Mouse (Mus musculus) forebrain, embryonic 10.5 days (tissue): ENCODE data around the gene Sspn. TPM values are rescaled to one million over a fixed set of nuclear protein-coding genes. Genes with fewer than 3 reads are reported as not detected.

ENCODE experiments used
- DNase-seq: peaks from one replicate; pipeline ENCODE4 v3.0.0-alpha.2; 2017; ENCODE audit warnings: low spot score; ENCODE audit errors: extremely low spot score
- H3K27ac ChIP-seq: fragments of 300-500 bp; sonication (generic); 2 replicates; pipeline ENCODE4 v1.5.1; 2016; ENCODE audit warnings: mild to moderate bottlenecking
- H3K27me3 ChIP-seq: fragments of 300-500 bp; sonication (generic); 2 replicates; pipeline ENCODE4 v1.6.1; 2016; ENCODE audit warnings: mild to moderate bottlenecking; ENCODE audit not compliant: poor library complexity, severe bottlenecking
- H3K36me3 ChIP-seq: fragments of 300-500 bp; sonication (generic); replicated peaks from 2 replicates; pipeline ENCODE4 v1.6.1; 2016; ENCODE audit warnings: mild to moderate bottlenecking, moderate library complexity
- H3K4me1 ChIP-seq: fragments of 300-500 bp; sonication (generic); 2 replicates; pipeline ENCODE4 v1.6.1; 2016
- H3K4me3 ChIP-seq: fragments of 300-500 bp; sonication (generic); 2 replicates; pipeline ENCODE4 v1.5.1; 2016; ENCODE audit warnings: mild to moderate bottlenecking, moderate library complexity
- H3K9me3 ChIP-seq: fragments of 300-500 bp; sonication (generic); 2 replicates; pipeline ENCODE4 v1.6.1; 2016; ENCODE audit warnings: mild to moderate bottlenecking, moderate library complexity
- whole genome bisulfite sequencing: fragments of 180-500 bp; shearing (Covaris S2); methylation state at CpG from one replicate; pipeline ENCODE4 v1.1.7; 2016; 5-methylcytosine and 5-hydroxymethylcytosine counted together
- polyA plus RNA-seq: library from polyadenylated mRNA; unstranded; fragments of >200 nt; fragmentation: Nextera tagmentation; extraction: Ambion mirVana; gene quantifications from 2 replicates; pipeline ENCODE4 v1.2.1, GENCODE M21; 2016

Gene Sspn
- 1.4 and 1.8 TPM in 2 replicates for polyA plus RNA-seq

DNA sequence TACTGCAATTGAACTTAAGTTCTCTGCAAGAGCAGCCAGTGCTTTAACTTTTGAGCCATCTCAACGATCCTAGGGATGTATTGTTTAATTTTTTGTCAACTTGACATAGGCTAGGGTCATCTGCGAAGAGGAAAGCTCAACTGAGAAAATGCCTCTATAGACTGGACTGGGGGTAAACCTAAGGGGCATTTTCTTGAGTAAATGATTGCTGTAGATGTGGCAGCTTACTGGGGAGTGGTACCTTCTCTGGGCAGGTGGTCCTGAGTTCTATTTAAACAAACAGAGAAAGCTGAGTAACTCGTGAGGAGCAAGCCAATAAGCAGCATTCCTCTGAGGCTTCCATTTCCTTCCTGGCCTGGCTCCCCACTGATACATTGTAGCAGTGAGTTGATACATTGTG lies at the start of gene Sspn:
Sspn (plus strand) TSS at position 301 of the 400 bp plus-strand sequence.
- no peak within 1 kb of the TSS for H3K27ac ChIP-seq
- no peaks in the 10 kb centered on the region for H3K9me3 ChIP-seq
- peaks cover 23% of the 10 kb centered on the region for H3K4me1 ChIP-seq
- H3K27me3 ChIP-seq, result no peaks in the 10 kb centered on the region
- no peak within 1 kb of the TSS for H3K4me3 ChIP-seq
- no peak for DNase-seq
- WGBS, result 72% methylated on average over 3 of the region's 3 CpGs
- no peaks in the 10 kb centered on the region for H3K36me3 ChIP-seq

DNA sequence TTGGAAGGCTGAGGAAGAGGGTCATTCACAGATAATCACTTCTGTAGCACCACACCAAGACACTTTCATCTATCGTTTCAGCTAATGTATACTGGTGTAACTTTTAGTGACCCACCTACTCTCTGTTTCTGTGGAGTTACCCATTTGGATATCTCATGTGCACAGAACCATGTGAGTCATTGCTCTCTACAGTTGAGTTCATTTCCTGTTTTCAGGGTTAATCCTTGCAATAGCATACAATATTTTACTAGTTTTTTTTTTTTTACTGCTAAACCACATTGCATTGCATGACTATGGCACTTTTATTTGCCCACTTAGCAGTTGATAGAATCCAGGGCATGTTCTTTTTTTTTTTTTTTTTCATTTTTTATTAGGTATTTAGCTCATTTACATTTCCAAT lies 48.4 kb upstream of the Sspn start:
- 97% methylated on average over 1 of the region's 1 CpGs for WGBS
- no peak for DNase-seq
- H3K4me1 ChIP-seq, result no peaks in the 10 kb centered on the region

GRCm38 (mm10) chr6:145883668-145884067 lies 47.8 kb upstream of the Sspn start:
- H3K9me3 ChIP-seq, result no peaks in the 10 kb centered on the region
- no peak overlapping the region for H3K4me3 ChIP-seq
- no peaks in the 10 kb centered on the region for H3K27me3 ChIP-seq
- no peak overlapping the region for H3K27ac ChIP-seq
- DNase-seq, result no peak
- H3K36me3 ChIP-seq, result no peaks in the 10 kb centered on the region
- 92% methylated on average over 4 of the region's 4 CpGs for WGBS
- H3K4me1 ChIP-seq, result no peaks in the 10 kb centered on the region

More for the DNA sequence above, 48.4 kb upstream of the Sspn start:
- Histone ChIP-seq H3K27ac (no peak overlapping the region), H3K4me3 (no peak overlapping the region), H3K9me3 (no peaks in the 10 kb centered on the region), H3K36me3 (no peaks in the 10 kb centered on the region), H3K27me3 (no peaks in the 10 kb centered on the region)

DNA sequence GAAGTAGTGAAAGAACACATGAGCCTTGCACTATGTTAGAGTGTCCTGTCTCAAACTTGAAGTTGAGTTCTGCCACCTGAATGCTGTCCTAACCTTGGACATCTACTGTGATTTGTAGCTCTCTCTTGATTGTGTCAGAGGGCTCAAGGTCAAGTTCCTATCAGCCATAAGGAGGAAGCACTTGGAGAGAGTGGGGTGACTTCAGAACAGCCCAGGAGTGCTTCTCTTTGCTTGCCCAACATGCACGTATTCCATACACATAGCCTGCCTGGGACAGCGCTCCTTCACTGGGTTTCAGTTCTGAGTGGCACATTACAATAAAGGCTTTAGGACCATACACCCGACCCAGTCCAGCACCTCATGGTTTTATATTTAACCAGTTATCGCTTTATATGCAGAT lies 46.4 kb upstream of the Sspn start:
- Histone ChIP-seq H3K36me3 (no peaks in the 10 kb centered on the region), H3K4me3 (no peak overlapping the region), H3K27ac (no peak overlapping the region), H3K9me3 (no peaks in the 10 kb centered on the region), H3K4me1 (no peaks in the 10 kb centered on the region), H3K27me3 (no peaks in the 10 kb centered on the region)
- no peak for DNase-seq
- 91% methylated on average over 4 of the region's 4 CpGs for WGBS

DNA sequence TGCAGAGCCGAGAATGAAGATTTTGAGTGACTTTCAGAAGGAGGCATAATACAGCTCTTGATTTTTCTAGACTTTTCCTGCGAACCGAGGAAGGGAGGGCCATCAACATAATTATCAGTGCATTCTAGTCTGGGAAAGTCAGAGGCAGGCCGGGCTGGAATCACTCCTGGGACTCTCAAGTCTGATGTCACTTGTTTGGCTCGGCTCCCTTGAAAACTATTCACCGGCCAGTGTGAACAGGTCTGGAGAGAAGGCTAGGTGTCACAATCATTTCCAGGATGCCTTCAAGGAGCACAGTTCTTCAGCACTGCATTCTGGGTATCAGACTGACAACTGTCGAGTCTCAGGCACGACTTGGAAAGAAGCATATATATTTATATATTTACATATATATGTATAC lies 45.2 kb upstream of the Sspn start:
- no peaks in the 10 kb centered on the region for H3K27me3 ChIP-seq
- no peak overlapping the region for H3K4me3 ChIP-seq
- H3K9me3 ChIP-seq, result no peaks in the 10 kb centered on the region
- H3K27ac ChIP-seq, result no peak overlapping the region
- no peak for DNase-seq
- WGBS, result 88% methylated on average over 8 of the region's 8 CpGs
- H3K4me1 ChIP-seq, result no peaks in the 10 kb centered on the region
- no peaks in the 10 kb centered on the region for H3K36me3 ChIP-seq

- Histone ChIP-seq H3K4me3 (no peak overlapping the region), H3K36me3 (no peaks in the 10 kb centered on the region), H3K27ac (no peak overlapping the region), H3K27me3 (no peaks in the 10 kb centered on the region), H3K4me1 (no peaks in the 10 kb centered on the region), H3K9me3 (no peaks in the 10 kb centered on the region)
- WGBS, result 82% methylated on average over 6 of the region's 6 CpGs
- no peak for DNase-seq
Observed at GRCm38 (mm10) chr6:145887719-145888118, 43.7 kb upstream of the Sspn start.

- 92% methylated on average over 11 of the region's 11 CpGs for WGBS
- Histone ChIP-seq H3K27ac (no peak overlapping the region), H3K4me1 (0 out of 2 replicates have a peak, but pooled peaks cover 6% of the 10 kb centered on the region), H3K36me3 (no peaks in the 10 kb centered on the region), H3K4me3 (no peak overlapping the region), H3K27me3 (no peaks in the 10 kb centered on the region), H3K9me3 (no peaks in the 10 kb centered on the region)
- DNase-seq, result no peak
Observed at GRCm38 (mm10) chr6:145891951-145892350, 39.5 kb upstream of the Sspn start.

DNA sequence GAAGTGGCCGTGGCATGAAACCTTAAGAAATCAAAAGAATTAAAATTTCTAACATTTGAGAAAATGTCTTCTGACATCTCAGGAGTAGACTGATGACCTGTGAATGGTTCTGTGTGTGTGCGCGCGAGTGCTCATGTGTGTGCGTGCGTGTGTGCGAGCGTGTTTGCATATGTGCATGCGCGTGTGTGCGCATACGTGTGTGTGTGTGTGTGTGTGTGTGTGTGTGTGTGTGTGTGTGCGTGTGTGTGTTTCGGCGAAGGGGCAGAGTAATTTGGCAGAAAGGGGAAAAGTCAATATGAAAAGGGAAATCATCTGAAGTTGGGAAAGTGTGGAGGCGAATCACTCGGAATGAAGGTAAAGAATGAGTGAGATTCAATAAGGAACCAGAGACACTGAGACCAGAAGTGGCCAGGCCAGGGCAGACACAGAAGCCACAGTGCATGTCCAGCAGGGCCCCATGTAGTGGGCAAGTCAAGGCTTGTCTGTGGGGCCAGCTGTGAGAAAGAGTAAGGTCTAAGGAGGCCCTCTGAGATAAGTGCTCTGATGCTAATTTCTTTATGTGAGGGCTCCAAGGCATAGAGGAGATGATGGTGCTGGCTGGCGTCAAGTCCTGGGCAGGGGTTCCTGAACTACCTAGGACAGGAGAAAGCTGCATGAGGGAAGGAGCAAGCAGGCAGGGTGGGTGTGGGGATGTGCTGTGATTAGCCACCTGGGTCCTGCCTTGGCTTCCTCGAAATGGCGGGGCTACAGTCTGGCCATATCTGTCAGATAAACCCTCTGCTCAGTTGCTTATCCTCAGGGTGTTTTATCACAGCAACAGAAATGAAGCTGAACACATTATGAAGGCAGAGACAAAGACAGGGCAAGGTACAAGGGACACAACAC lies 38.8 kb upstream of the Sspn start:
- H3K27ac ChIP-seq, result no peak overlapping the region
- no peak for DNase-seq
- WGBS, result 93% methylated on average over 20 of the region's 20 CpGs
- no peaks in the 10 kb centered on the region for H3K27me3 ChIP-seq
- no peaks in the 10 kb centered on the region for H3K9me3 ChIP-seq
- H3K4me1 ChIP-seq, result 0 out of 2 replicates have a peak, but pooled peaks cover 6% of the 10 kb centered on the region
- no peaks in the 10 kb centered on the region for H3K36me3 ChIP-seq
- no peak overlapping the region for H3K4me3 ChIP-seq

- Histone ChIP-seq H3K36me3 (no peaks in the 10 kb centered on the region), H3K27me3 (no peaks in the 10 kb centered on the region), H3K9me3 (no peaks in the 10 kb centered on the region), H3K27ac (no peak overlapping the region), H3K4me1 (0 out of 2 replicates have a peak, but pooled peaks cover 6% of the 10 kb centered on the region), H3K4me3 (no peak overlapping the region)
- 88% methylated on average over 13 of the region's 13 CpGs for WGBS
- DNase-seq, result no peak
Observed at GRCm38 (mm10) chr6:145893366-145894021, 37.9 kb upstream of the Sspn start.

DNA sequence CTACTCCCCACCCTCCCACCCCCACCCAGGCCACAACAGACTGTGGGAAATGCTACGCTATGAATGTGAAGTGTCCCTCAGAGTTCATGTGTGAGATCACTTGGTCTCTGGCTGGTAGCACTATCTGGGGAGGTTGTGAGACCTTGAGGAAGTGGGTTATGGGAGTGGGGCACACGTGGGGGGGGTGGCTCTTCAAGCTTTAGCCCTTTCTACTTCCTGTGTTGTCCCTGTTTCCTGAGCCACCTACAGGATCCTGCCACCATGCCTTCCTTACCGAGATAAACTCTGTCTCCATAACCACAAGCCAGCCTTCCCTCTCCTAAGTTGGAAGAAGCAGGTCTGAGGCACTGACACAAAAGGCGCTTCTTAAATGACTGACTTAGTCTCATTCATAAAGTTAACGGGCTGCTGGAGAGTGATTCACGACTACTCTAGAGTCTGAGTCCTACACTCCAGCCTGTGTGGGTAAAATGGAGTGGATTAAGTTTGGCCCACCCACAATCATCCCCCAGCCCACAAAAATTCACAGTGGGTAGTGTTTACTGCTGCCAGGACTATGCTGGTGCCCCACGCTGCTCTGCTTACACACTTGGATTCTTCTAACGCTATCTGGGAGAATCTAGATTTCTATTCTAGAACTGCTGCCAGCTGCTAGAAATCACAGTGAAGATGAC lies 36.6 kb upstream of the Sspn start:
- H3K27me3 ChIP-seq, result no peaks in the 10 kb centered on the region
- DNase-seq, result no peak
- no peaks in the 10 kb centered on the region for H3K9me3 ChIP-seq
- 74% methylated on average over 8 of the region's 8 CpGs for WGBS
- H3K4me3 ChIP-seq, result no peak overlapping the region
- no peaks in the 10 kb centered on the region for H3K36me3 ChIP-seq
- 0 out of 2 replicates have a peak, but pooled peaks cover 6% of the 10 kb centered on the region for H3K4me1 ChIP-seq
- no peak overlapping the region for H3K27ac ChIP-seq

DNA sequence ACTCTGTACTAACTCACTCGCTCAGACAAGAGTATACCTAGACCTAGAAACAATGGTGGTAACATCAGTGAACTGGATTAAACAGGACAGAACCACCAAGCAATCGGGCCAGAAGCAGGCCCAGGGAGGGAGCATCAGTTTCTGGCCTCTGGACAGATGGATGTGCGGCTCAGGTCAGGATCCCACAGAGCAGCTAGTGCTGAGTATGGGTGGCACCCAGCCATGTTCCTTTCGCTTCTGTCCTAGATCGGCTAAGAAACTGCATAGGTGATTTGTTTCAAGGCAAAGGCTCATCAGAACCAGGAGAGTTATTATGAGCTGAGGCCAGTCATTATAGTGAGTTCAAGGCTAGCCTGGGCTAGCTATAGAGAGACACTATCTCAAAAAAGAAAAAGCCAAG lies 27.3 kb upstream of the Sspn start:
- H3K4me1 ChIP-seq, result no peaks in the 10 kb centered on the region
- 95% methylated on average over 5 of the region's 5 CpGs for WGBS
- no peak overlapping the region for H3K4me3 ChIP-seq
- no peak overlapping the region for H3K27ac ChIP-seq
- no peaks in the 10 kb centered on the region for H3K9me3 ChIP-seq
- no peaks in the 10 kb centered on the region for H3K27me3 ChIP-seq
- H3K36me3 ChIP-seq, result no peaks in the 10 kb centered on the region
- DNase-seq, result no peak

DNA sequence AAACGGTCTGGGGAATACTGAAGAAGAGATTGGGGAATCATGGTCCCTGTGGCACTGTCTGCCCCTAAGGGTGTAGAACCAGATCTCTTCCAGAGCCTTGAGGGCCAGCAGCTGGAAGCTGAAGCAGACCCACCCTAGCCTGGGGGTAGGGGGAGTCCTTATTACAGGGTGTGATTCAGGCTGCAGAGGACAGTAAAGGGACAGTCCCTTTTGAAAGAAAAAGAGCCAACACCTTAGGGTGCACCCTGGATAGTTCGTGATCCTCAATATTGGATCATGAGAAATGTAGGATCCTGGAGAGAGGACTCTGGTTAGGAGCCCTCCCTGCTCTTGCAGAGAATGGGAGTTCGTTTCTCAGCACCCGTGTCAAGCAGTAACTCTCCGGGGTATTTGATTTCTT lies 26.8 kb upstream of the Sspn start:
- Histone ChIP-seq H3K27ac (no peak overlapping the region), H3K27me3 (no peaks in the 10 kb centered on the region), H3K36me3 (no peaks in the 10 kb centered on the region), H3K4me3 (no peak overlapping the region), H3K4me1 (no peaks in the 10 kb centered on the region), H3K9me3 (no peaks in the 10 kb centered on the region)
- DNase-seq, result no peak
- 87% methylated on average over 5 of the region's 5 CpGs for WGBS
